Mouse (Mus musculus) liver, postnatal 0 days (tissue): ENCODE measurements around the gene Zfyve1. TPM values are rescaled to one million over a fixed set of nuclear protein-coding genes. Genes with fewer than 3 reads are reported as not detected.
"Not testable (repeated sequence)": the region's sequence is repeated elsewhere in the genome, so short reads cannot be mapped to it uniquely, and the experiment has no call there.

Experiments
- ATAC-seq: fragments of 200-750 bp; cut with Nextera tagmentation; 2 replicates; pipeline ENCODE4 v1.8.0; 2017; ENCODE audit warnings: mild to moderate bottlenecking, moderate library complexity
- DNase-seq: peaks from one replicate; pipeline ENCODE4 v3.0.0-alpha.2; 2016
- H3K27ac ChIP-seq: fragments of 300-500 bp; sonication (generic); 2 replicates; pipeline ENCODE4 v1.5.1; 2014; ENCODE audit warnings: antibody characterized with exemption, moderate library complexity, mild to moderate bottlenecking, low read depth
- H3K27me3 ChIP-seq: fragments of 300-500 bp; sonication (generic); 2 replicates; pipeline ENCODE4 v1.6.1; 2014; ENCODE audit warnings: low read length, control low read depth, mixed read lengths; ENCODE audit not compliant: insufficient read depth
- H3K36me3 ChIP-seq: fragments of 300-500 bp; sonication (generic); replicated peaks from 2 replicates; pipeline ENCODE4 v1.6.1; 2014; ENCODE audit warnings: mild to moderate bottlenecking, control low read depth, low read length, moderate library complexity, mixed read lengths; ENCODE audit not compliant: insufficient read depth
- H3K4me1 ChIP-seq: fragments of 300-500 bp; sonication (generic); 2 replicates; pipeline ENCODE4 v1.6.1; 2014; ENCODE audit warnings: antibody characterized with exemption, mild to moderate bottlenecking, control low read depth; ENCODE audit not compliant: insufficient read depth
- H3K4me2 ChIP-seq: fragments of 300-500 bp; sonication (generic); 2 replicates; pipeline ENCODE4 v1.6.1; 2014; ENCODE audit warnings: low read depth, mild to moderate bottlenecking, low read length, moderate library complexity, mixed read lengths
- H3K4me3 ChIP-seq: fragments of 300-500 bp; sonication (generic); 2 replicates; pipeline ENCODE4 v1.5.1; 2014; ENCODE audit warnings: low read depth, low read length
- H3K9ac ChIP-seq: fragments of 300-500 bp; sonication (generic); replicated peaks from 2 replicates; pipeline ENCODE4 v1.6.1; 2014; ENCODE audit warnings: mild to moderate bottlenecking, moderate library complexity
- H3K9me3 ChIP-seq: fragments of 300-500 bp; sonication (generic); 2 replicates; pipeline ENCODE4 v1.6.1; 2016; ENCODE audit warnings: mild to moderate bottlenecking, control low read depth, low read length, mixed read lengths
- CTCF ChIP-seq: sonication (generic); IDR thresholded peaks from 2 replicates; pipeline ENCODE4 v1.5.1; 2016; ENCODE audit warnings: antibody characterized with exemption, low read depth
- EP300 ChIP-seq: IDR thresholded peaks from 2 replicates; pipeline ENCODE4 v1.6.1; 2016; ENCODE audit warnings: antibody characterized with exemption, low read depth, mild to moderate bottlenecking
- WGBS: fragments of 180-500 bp; shearing (Covaris S2); extraction: QIAGEN DNeasy Blood & Tissue Kit; methylation state at CpG from one replicate; pipeline ENCODE4 v1.1.7; 2014; ENCODE audit not compliant: insufficient replicate concordance; 5-methylcytosine and 5-hydroxymethylcytosine counted together
- polyA plus RNA-seq: library from polyadenylated mRNA; unstranded; fragments of >200 nt; fragmentation: Nextera tagmentation; extraction: Ambion mirVana; gene quantifications from 2 replicates; pipeline ENCODE4 v1.2.1, GENCODE M21; 2015

The Zfyve1 gene
- polyA plus RNA-seq, 1 experiment from 2014 or later, result 6.4 TPM

GRCm38 (mm10) chr12:83624321-83624720, 27.3 kb upstream of the Zfyve1 start:
- 83% methylated on average over 1 of the region's 1 CpGs for WGBS
- Histone ChIP-seq H3K9ac (no peak overlapping the region), H3K4me3 (no peak overlapping the region), H3K27me3 (no peaks in the 10 kb centered on the region), H3K9me3 (no peaks in the 10 kb centered on the region), H3K4me2 (no peak overlapping the region), H3K36me3 (no peaks in the 10 kb centered on the region), H3K27ac (no peak overlapping the region), H3K4me1 (no peaks in the 10 kb centered on the region; the same call in 1 of the 2 replicates)
- ATAC-seq, result no peak
- TF ChIP-seq CTCF, result no peak
- no peak for TF ChIP-seq EP300
- DNase-seq, result no peak

GRCm38 (mm10) chr12:83622031-83622755, 25.2 kb upstream of the Zfyve1 start:
- Histone ChIP-seq H3K9me3 (no peaks in the 10 kb centered on the region), H3K4me2 (no peak overlapping the region), H3K9ac (no peak overlapping the region), H3K4me1 (no peaks in the 10 kb centered on the region; the same call in 1 of the 2 replicates), H3K36me3 (no peaks in the 10 kb centered on the region), H3K4me3 (no peak overlapping the region), H3K27me3 (no peaks in the 10 kb centered on the region), H3K27ac (no peak overlapping the region)
- TF ChIP-seq EP300, result no peak
- DNase-seq (no peak), ATAC-seq (no peak)
- WGBS, result 65% methylated on average over 6 of the region's 6 CpGs

- not testable (repeated sequence) for DNase-seq, H3K27ac ChIP-seq, H3K27me3 ChIP-seq, H3K36me3 ChIP-seq, H3K9ac ChIP-seq, H3K4me3 ChIP-seq, H3K4me1 ChIP-seq, H3K9me3 ChIP-seq, ATAC-seq
- 64% methylated on average over 23 of the region's 23 CpGs for WGBS
- peak overlapping the region; percentile 48; the same call in 1 of the 2 replicates for H3K4me2 ChIP-seq
Observed at GRCm38 (mm10) chr12:83620694-83621093, 23.7 kb upstream of the Zfyve1 start.

GRCm38 (mm10) chr12:83618981-83619380, 22.0 kb upstream of the Zfyve1 start:
- 0 out of 2 replicates have a peak overlapping the region, but pooled peaks have one; percentile 12 for H3K27ac ChIP-seq

GRCm38 (mm10) chr12:83617261-83617660, 20.2 kb upstream of the Zfyve1 start:
- Histone ChIP-seq H3K27me3 (no peaks in the 10 kb centered on the region), H3K4me1 (no peaks in the 10 kb centered on the region; the same call in 1 of the 2 replicates), H3K9me3 (no peaks in the 10 kb centered on the region), H3K27ac (0 out of 2 replicates have a peak overlapping the region, but pooled peaks have one; percentile 44), H3K4me3 (no peak overlapping the region), H3K36me3 (no peaks in the 10 kb centered on the region), H3K4me2 (no peak overlapping the region), H3K9ac (no peak overlapping the region)
- WGBS, result 65% methylated on average over 5 of the region's 5 CpGs
- TF ChIP-seq CTCF, result no peak
- no peak for TF ChIP-seq EP300
- peak; percentile 28 for DNase-seq
- peak; percentile 67; the same call in 1 of the 2 replicates for ATAC-seq

More at GRCm38 (mm10) chr12:83618981-83619380, 22.0 kb upstream of the Zfyve1 start:
- H3K4me2 ChIP-seq, result no peak overlapping the region
- TF ChIP-seq CTCF, result no peak
- no peak for DNase-seq
- no peaks in the 10 kb centered on the region; the same call in 1 of the 2 replicates for H3K4me1 ChIP-seq
- 0 out of 2 replicates have a peak, but pooled peaks have one; percentile 29 for ATAC-seq
- H3K4me3 ChIP-seq, result no peak overlapping the region
- no peaks in the 10 kb centered on the region for H3K27me3 ChIP-seq
- 69% methylated on average over 2 of the region's 2 CpGs for WGBS
- no peaks in the 10 kb centered on the region for H3K36me3 ChIP-seq
- no peaks in the 10 kb centered on the region for H3K9me3 ChIP-seq
- H3K9ac ChIP-seq, result no peak overlapping the region

- not testable (repeated sequence) for H3K36me3 ChIP-seq, H3K9ac ChIP-seq, H3K27me3 ChIP-seq, H3K4me1 ChIP-seq, ATAC-seq, H3K9me3 ChIP-seq, H3K4me3 ChIP-seq, H3K27ac ChIP-seq, H3K4me2 ChIP-seq, DNase-seq
- 79% methylated on average over 2 of the region's 2 CpGs for WGBS
Observed at GRCm38 (mm10) chr12:83606411-83606810, 9.4 kb upstream of the Zfyve1 start.
